Mouse (Mus musculus) retina, postnatal 1 day (tissue): ENCODE measurements around the gene Nrsn2.

Experiments used
- DNase-seq: peaks from one replicate; pipeline ENCODE4 v3.0.0-alpha.2; 2012

Gene Nrsn2

GRCm38 (mm10) chr2:152338319-152338718, 38.1 kb downstream of the Nrsn2 start:
- DNase-seq = no peak

- DNase-seq = no peak
Observed at GRCm38 (mm10) chr2:152337591-152338212, 38.7 kb downstream of the Nrsn2 start.

GRCm38 (mm10) chr2:152336856-152337255, 39.6 kb downstream of the Nrsn2 start:
- no peak for DNase-seq

- no peak for DNase-seq
Observed at GRCm38 (mm10) chr2:152335289-152335820, 41.1 kb downstream of the Nrsn2 start.

GRCm38 (mm10) chr2:152333345-152334006, 43.0 kb downstream of the Nrsn2 start:
- no peak for DNase-seq

GRCm38 (mm10) chr2:152332101-152332825, 44.2 kb downstream of the Nrsn2 start, which contains the start of gene Rbck1:
Rbck1 (minus strand) TSS chr2:152332653.
- DNase-seq = peak; percentile 96

GRCm38 (mm10) chr2:152330858-152331423, 45.5 kb downstream of the Nrsn2 start:
- no peak for DNase-seq

GRCm38 (mm10) chr2:152327980-152328379, 48.5 kb downstream of the Nrsn2 start:
- no peak for DNase-seq

- no peak for DNase-seq
Observed at GRCm38 (mm10) chr2:152326654-152327053, 49.8 kb downstream of the Nrsn2 start.

- DNase-seq = no peak
Observed at GRCm38 (mm10) chr2:152326157-152326556, 50.3 kb downstream of the Nrsn2 start.

- no peak for DNase-seq
Observed at GRCm38 (mm10) chr2:152324842-152325241, 51.6 kb downstream of the Nrsn2 start.

GRCm38 (mm10) chr2:152323971-152324370, 52.5 kb downstream of the Nrsn2 start:
- DNase-seq = no peak

- no peak for DNase-seq
Observed at GRCm38 (mm10) chr2:152322198-152322597, 54.2 kb downstream of the Nrsn2 start.

- no peak for DNase-seq
Observed at GRCm38 (mm10) chr2:152321558-152321957, 54.9 kb downstream of the Nrsn2 start.
